Mouse (Mus musculus) neural tube, embryonic 15.5 days (tissue): ENCODE measurements around the gene Cactin. TPM values are rescaled to one million over a fixed set of nuclear protein-coding genes. Genes with fewer than 3 reads are reported as not detected.
A peak's percentile ranks its signal among the peaks of the same experiment; 100 is the strongest.

ENCODE experiments used
- ATAC-seq: fragments of 200-750 bp; cut with Nextera tagmentation; 2 replicates; pipeline ENCODE4 v1.8.0; 2017; ENCODE audit warnings: mild to moderate bottlenecking, moderate TSS enrichment, moderate library complexity; ENCODE audit not compliant: low FRiP score
- H3K27ac ChIP-seq: fragments of 300-500 bp; sonication (generic); replicated peaks from 2 replicates; pipeline ENCODE4 v1.5.1; 2015; ENCODE audit warnings: mild to moderate bottlenecking, inconsistent platforms
- H3K27me3 ChIP-seq: fragments of 300-500 bp; sonication (generic); replicated peaks from 2 replicates; pipeline ENCODE4 v1.6.1; 2015; ENCODE audit warnings: inconsistent platforms
- H3K36me3 ChIP-seq: fragments of 300-500 bp; sonication (generic); 2 replicates; pipeline ENCODE4 v1.6.1; 2015; ENCODE audit warnings: inconsistent platforms
- H3K4me1 ChIP-seq: fragments of 300-500 bp; sonication (generic); 2 replicates; pipeline ENCODE4 v1.6.1; 2015; ENCODE audit warnings: inconsistent platforms
- H3K4me2 ChIP-seq: fragments of 300-500 bp; sonication (generic); 2 replicates; pipeline ENCODE4 v1.6.1; 2015; ENCODE audit warnings: inconsistent platforms, mild to moderate bottlenecking, moderate library complexity
- H3K4me3 ChIP-seq: fragments of 300-500 bp; sonication (generic); replicated peaks from 2 replicates; pipeline ENCODE4 v1.5.1; 2015; ENCODE audit warnings: mild to moderate bottlenecking, inconsistent platforms
- H3K9ac ChIP-seq: fragments of 300-500 bp; sonication (generic); replicated peaks from 2 replicates; pipeline ENCODE4 v1.6.1; 2015; ENCODE audit warnings: mild to moderate bottlenecking, inconsistent platforms
- H3K9me3 ChIP-seq: fragments of 300-500 bp; sonication (generic); replicated peaks from 2 replicates; pipeline ENCODE4 v1.6.1; 2016; ENCODE audit warnings: inconsistent platforms
- WGBS: fragments of 180-500 bp; shearing (Covaris S2); methylation state at CpG from one replicate; pipeline ENCODE4 v1.1.7; 2015; ENCODE audit warnings: mixed read lengths; 5-methylcytosine and 5-hydroxymethylcytosine counted together
- polyA plus RNA-seq: library from polyadenylated mRNA; unstranded; fragments of >200 nt; fragmentation: Nextera tagmentation; extraction: Ambion mirVana; gene quantifications from 2 replicates; pipeline ENCODE4 v1.2.1, GENCODE M21; 2015

The Cactin gene
- polyA plus RNA-seq, 1 experiment from 2014 or later, result 27.8 TPM

DNA sequence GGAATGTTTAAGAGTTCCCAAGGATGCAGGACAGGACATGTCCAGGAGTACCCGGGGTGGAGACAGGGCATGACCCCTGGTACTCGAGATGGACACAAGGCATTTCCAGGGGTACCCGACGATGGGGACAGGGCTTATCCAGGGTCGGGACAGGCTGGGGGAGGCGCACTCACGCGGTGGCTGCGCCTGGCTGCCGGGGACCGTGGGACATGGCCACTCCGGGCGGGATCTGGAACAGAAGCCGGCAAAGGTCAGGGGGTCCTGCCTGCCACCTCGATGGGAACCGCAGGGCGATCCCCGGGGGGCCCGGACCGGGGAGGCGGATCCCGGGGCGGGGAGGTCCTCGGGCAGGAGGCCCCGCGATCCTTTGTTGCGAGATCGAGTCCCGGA lies 29.1 kb downstream of the Cactin start:
- no peaks in the 10 kb centered on the region for H3K36me3 ChIP-seq
- H3K9me3 ChIP-seq, result no peaks in the 10 kb centered on the region
- H3K9ac ChIP-seq, result peak overlapping the region; percentile 62
- peaks cover 29% of the 10 kb centered on the region for H3K4me1 ChIP-seq
- H3K27me3 ChIP-seq, result peaks cover 17% of the 10 kb centered on the region
- WGBS, result 1% methylated on average over 29 of the region's 29 CpGs
- H3K4me3 ChIP-seq, result peak overlapping the region; percentile 65
- peak overlapping the region; percentile 56 for H3K27ac ChIP-seq
- peak; percentile 19 for ATAC-seq
- peak overlapping the region; percentile 95 for H3K4me2 ChIP-seq

DNA sequence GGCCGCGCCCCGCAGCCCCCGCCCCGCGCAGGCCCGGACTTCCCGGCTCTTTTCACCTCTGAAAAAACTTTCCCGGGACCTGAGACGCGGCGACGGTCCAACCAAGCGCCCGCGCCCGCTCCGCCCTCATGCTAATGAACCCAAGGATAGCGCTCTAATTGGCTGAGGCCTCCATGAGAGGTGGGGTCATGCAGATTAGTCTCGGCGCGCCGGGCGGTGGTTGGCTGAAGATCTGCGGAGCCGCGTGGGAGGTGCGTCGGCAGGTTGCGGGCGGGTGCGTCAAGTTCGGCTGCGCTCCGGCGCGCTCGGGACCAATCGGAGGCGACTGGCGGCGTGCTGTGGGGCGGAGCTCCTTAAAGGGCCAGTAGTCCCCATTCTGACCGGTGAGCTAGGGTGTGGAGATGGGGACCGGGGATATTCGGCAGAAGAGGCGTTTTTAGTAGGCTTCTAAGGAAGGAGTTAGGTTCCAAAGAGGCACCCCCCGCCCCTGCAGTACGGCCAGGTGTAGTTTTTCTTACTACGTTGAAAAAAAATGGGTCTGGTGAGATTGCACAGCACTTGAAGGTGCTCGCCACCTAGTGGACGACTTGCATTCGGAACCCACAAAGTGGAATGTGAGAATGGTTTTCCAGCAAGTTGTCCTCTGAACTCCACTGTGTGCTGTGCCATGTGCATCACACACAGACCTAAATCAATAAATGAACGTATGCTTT lies 29.6 kb downstream of the Cactin start, which contains the start of gene Hmg20b:
TSS of gene Hmg20b (minus strand) at position 130 of the 713 bp plus-strand sequence.
- under 1% methylated on average over 54 of the region's 54 CpGs for WGBS
- Histone ChIP-seq H3K9me3 (no peaks in the 10 kb centered on the region), H3K4me3 (peak within 1 kb of the TSS; percentile 65), H3K4me1 (peaks cover 29% of the 10 kb centered on the region), H3K27ac (peak within 1 kb of the TSS; percentile 83), H3K9ac (peak within 1 kb of the TSS; percentile 62), H3K36me3 (no peaks in the 10 kb centered on the region), H3K27me3 (peaks cover 14% of the 10 kb centered on the region), H3K4me2 (peak within 1 kb of the TSS; percentile 95)
- peak; percentile 94 for ATAC-seq

DNA sequence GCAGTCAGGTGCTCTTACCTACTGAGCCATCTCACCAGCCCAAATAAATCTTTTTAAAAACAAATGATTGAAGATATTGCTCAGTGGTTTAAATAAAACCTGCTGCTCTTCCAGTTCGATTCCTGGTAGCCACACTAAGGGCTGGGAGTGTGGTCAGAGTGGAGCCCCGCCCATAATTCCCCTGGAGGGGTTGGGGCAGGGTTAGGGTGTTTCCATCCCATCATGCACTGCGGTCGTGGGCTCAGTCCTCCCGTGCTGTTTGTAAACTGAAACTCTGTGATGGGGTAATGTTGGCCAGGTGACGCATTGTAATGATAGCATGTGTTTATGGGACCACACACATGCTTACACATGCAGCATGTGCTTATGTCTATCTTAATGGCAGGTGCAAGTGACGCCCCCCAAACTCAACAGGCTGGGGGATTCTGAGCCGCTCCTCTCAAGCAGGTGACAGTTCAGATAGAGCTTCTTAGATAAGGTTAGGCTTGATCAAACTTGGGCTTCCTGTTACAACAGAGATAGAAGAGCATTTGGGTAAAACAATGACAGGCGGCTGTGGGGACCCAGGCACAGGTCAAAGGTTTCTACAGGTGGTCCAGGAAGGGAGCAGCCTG lies 30.9 kb downstream of the Cactin start:
- Histone ChIP-seq H3K9ac (no peak overlapping the region), H3K27ac (no peak overlapping the region), H3K27me3 (peaks cover 11% of the 10 kb centered on the region), H3K9me3 (no peaks in the 10 kb centered on the region), H3K4me2 (no peak overlapping the region), H3K4me1 (peaks cover 27% of the 10 kb centered on the region), H3K4me3 (no peak overlapping the region), H3K36me3 (no peaks in the 10 kb centered on the region)
- ATAC-seq, result no peak
- 25% methylated on average over 9 of the region's 9 CpGs for WGBS

- Histone ChIP-seq H3K4me2 (no peak overlapping the region), H3K36me3 (peaks cover under 1% of the 10 kb centered on the region; the same call in 1 of the 2 replicates), H3K9me3 (no peaks in the 10 kb centered on the region), H3K4me1 (peaks cover 34% of the 10 kb centered on the region), H3K4me3 (no peak overlapping the region), H3K27me3 (no peaks in the 10 kb centered on the region), H3K9ac (no peak overlapping the region), H3K27ac (no peak overlapping the region)
- ATAC-seq, result no peak
- WGBS, result 77% methylated on average over 9 of the region's 9 CpGs
These were observed 34.0 kb downstream of the Cactin start for GRCm38 (mm10) chr10:81354738-81355477.

- Histone ChIP-seq H3K9ac (no peak overlapping the region), H3K27me3 (no peaks in the 10 kb centered on the region), H3K36me3 (peaks cover 5% of the 10 kb centered on the region; the same call in 1 of the 2 replicates), H3K4me1 (peaks cover 37% of the 10 kb centered on the region), H3K4me3 (no peak overlapping the region), H3K9me3 (no peaks in the 10 kb centered on the region), H3K4me2 (no peak overlapping the region), H3K27ac (no peak overlapping the region)
- WGBS, result 94% methylated on average over 4 of the region's 4 CpGs
- ATAC-seq, result no peak
These were observed 34.6 kb downstream of the Cactin start for GRCm38 (mm10) chr10:81355533-81355932.

GRCm38 (mm10) chr10:81356352-81356990 lies 35.6 kb downstream of the Cactin start:
- no peak for ATAC-seq
- Histone ChIP-seq H3K9ac (peak overlapping the region; percentile 23; the same call in 1 of the 2 replicates), H3K4me3 (peak overlapping the region; percentile 73; the same call in 1 of the 2 replicates), H3K27ac (peak overlapping the region; percentile 9; the same call in 1 of the 2 replicates), H3K4me2 (peak overlapping the region; percentile 85), H3K27me3 (no peaks in the 10 kb centered on the region), H3K36me3 (peaks cover 5% of the 10 kb centered on the region; the same call in 1 of the 2 replicates), H3K9me3 (no peaks in the 10 kb centered on the region), H3K4me1 (peaks cover 42% of the 10 kb centered on the region)
- WGBS, result 54% methylated on average over 12 of the region's 12 CpGs

DNA sequence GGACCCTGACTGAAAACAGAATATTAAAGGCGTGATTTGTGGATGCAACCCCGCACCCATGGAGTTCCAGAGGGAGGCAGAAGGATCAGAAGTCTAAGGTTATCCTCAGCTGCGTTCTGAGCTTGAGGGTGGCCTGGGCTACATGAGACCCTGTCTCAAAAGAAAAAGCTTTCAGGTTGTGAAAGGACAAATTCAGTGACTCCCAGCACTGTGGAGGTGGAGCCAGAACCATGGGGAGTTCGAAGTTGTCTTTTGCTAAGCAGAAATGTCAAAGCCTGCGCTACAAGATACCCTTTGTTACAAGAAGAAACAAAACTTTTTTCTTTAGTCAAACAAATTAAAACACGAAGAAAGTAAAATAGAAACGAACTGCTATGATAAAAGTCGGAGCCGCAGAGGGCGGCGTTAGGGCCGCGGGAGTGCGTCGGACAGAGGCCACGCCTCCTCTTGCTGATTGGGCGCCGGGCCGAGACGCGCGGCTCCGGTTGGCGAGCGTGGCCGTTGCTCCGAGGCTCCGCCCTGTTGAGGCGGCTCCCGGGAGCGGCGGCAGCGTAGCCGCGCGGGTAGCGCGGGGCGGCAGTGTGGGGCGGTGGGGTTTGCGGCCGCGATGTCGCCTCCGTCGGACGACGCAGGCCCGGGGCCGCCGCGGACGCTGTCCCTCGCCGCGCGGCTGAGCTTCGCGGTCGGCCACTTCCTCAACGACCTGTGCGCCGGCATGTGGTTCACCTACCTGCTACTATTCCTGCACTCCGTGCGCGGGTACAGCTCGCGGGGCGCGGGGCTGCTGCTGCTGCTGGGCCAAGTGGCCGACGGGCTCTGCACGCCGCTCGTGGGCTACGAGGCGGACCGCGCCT lies 36.3 kb downstream of the Cactin start, which contains the start of gene Mfsd12:
TSS of gene Mfsd12 (plus strand) at position 501 of the 854 bp plus-strand sequence.
- Histone ChIP-seq H3K4me3 (peak within 1 kb of the TSS; percentile 73), H3K27ac (peak within 1 kb of the TSS; percentile 63), H3K4me2 (peak within 1 kb of the TSS; percentile 85), H3K9ac (peak within 1 kb of the TSS; percentile 76), H3K9me3 (no peaks in the 10 kb centered on the region), H3K36me3 (peaks cover 7% of the 10 kb centered on the region; the same call in 1 of the 2 replicates), H3K4me1 (peaks cover 42% of the 10 kb centered on the region), H3K27me3 (no peaks in the 10 kb centered on the region)
- WGBS, result 2% methylated on average over 64 of the region's 79 CpGs
- peak; percentile 93 for ATAC-seq

GRCm38 (mm10) chr10:81358209-81358608 lies 37.3 kb downstream of the Cactin start:
- no peaks in the 10 kb centered on the region for H3K9me3 ChIP-seq
- H3K4me1 ChIP-seq, result peaks cover 42% of the 10 kb centered on the region
- H3K36me3 ChIP-seq, result peaks cover 15% of the 10 kb centered on the region; the same call in 1 of the 2 replicates
- peak overlapping the region; percentile 73 for H3K4me3 ChIP-seq
- WGBS, result 36% methylated on average over 4 of the region's 4 CpGs
- H3K9ac ChIP-seq, result peak overlapping the region; percentile 76
- H3K27ac ChIP-seq, result no peak overlapping the region
- ATAC-seq, result no peak
- H3K4me2 ChIP-seq, result peak overlapping the region; percentile 85
- peaks cover 8% of the 10 kb centered on the region for H3K27me3 ChIP-seq

- H3K9ac ChIP-seq, result no peak overlapping the region
- peaks cover 15% of the 10 kb centered on the region; the same call in 1 of the 2 replicates for H3K36me3 ChIP-seq
- peaks cover 47% of the 10 kb centered on the region for H3K4me1 ChIP-seq
- 0 out of 2 replicates have a peak overlapping the region, but pooled peaks have one; percentile 73 for H3K4me3 ChIP-seq
- no peak overlapping the region for H3K27ac ChIP-seq
- no peaks in the 10 kb centered on the region for H3K9me3 ChIP-seq
- H3K27me3 ChIP-seq, result peaks cover 15% of the 10 kb centered on the region
- WGBS, result 68% methylated on average over 1 of the region's 1 CpGs
- no peak for ATAC-seq
- peak overlapping the region; percentile 85 for H3K4me2 ChIP-seq
These were observed 37.9 kb downstream of the Cactin start for GRCm38 (mm10) chr10:81358841-81359240.

GRCm38 (mm10) chr10:81360721-81361120 lies 39.8 kb downstream of the Cactin start:
- Histone ChIP-seq H3K4me2 (no peak overlapping the region), H3K36me3 (peaks cover 15% of the 10 kb centered on the region; the same call in 1 of the 2 replicates), H3K9ac (no peak overlapping the region), H3K27ac (no peak overlapping the region), H3K27me3 (peaks cover 31% of the 10 kb centered on the region), H3K4me3 (no peak overlapping the region), H3K9me3 (no peaks in the 10 kb centered on the region), H3K4me1 (peaks cover 62% of the 10 kb centered on the region)
- WGBS, result 62% methylated on average over 8 of the region's 8 CpGs
- ATAC-seq, result no peak
